Mouse (Mus musculus) CH12.LX (cell line): Measurements from ENCODE around the gene Slc26a8. TPM values are rescaled to one million over a fixed set of nuclear protein-coding genes. Genes with fewer than 3 reads are reported as not detected.

Source experiments
- DNase-seq: peaks from one replicate; pipeline ENCODE4 v3.0.0-alpha.2; 2013; ENCODE audit errors: extremely low read depth
- H3K27ac ChIP-seq: 2 replicates; pipeline ENCODE4 v1.5.1; 2012; ENCODE audit warnings: low read depth, mild to moderate bottlenecking, control low read depth, moderate library complexity; ENCODE audit not compliant: insufficient read depth
- H3K27me3 ChIP-seq: replicated peaks from 2 replicates; pipeline ENCODE3; 2012; ENCODE audit warnings: inconsistent platforms
- H3K36me3 ChIP-seq, 2 experiments: replicated peaks in 1 of 2; 2 replicates each; pipeline versions ENCODE3 to v1.6.1; 2012; ENCODE audit warnings: inconsistent platforms in 1 of 2, low read length in 1 of 2, mild to moderate bottlenecking in 1 of 2, mixed read lengths in 1 of 2, moderate library complexity in 1 of 2; ENCODE audit not compliant: control insufficient read depth in 1 of 2, insufficient read depth in 1 of 2
- H3K4me1 ChIP-seq, 2 experiments: 2 replicates each; pipeline ENCODE4 v1.6.1; 2012; ENCODE audit warnings: inconsistent platforms in 1 of 2, moderate library complexity in 1 of 2; ENCODE audit not compliant: insufficient read depth in 2 of 2, control insufficient read depth in 1 of 2
- H3K4me2 ChIP-seq: 2 replicates; pipeline ENCODE4 v1.6.1; 2012; ENCODE audit warnings: low read depth, mild to moderate bottlenecking, control low read depth; ENCODE audit not compliant: poor library complexity, insufficient read depth, severe bottlenecking
- H3K4me3 ChIP-seq, 3 experiments: fragments of 150-350 bp in 1 of 3; sonication (generic) in 1 of 3; replicated peaks in 1 of 3; 2 replicates each; pipeline versions ENCODE3 to v1.5.1; 2011 to 2012; ENCODE audit warnings: low read depth in 2 of 3, low read length in 2 of 3, mild to moderate bottlenecking in 2 of 3, moderate library complexity in 2 of 3, control low read depth in 1 of 3, improper control_type of control experiment in 1 of 3, inconsistent platforms in 1 of 3, mixed read lengths in 1 of 3; ENCODE audit not compliant: poor library complexity in 1 of 3
- H3K79me2 ChIP-seq: replicated peaks from 2 replicates; pipeline ENCODE4 v1.6.1; 2012; ENCODE audit warnings: mild to moderate bottlenecking, moderate library complexity; ENCODE audit not compliant: control insufficient read depth, poor library complexity, insufficient read depth, severe bottlenecking; ENCODE audit errors: extremely low read depth
- H3K9ac ChIP-seq: 2 replicates; pipeline ENCODE4 v1.6.1; 2012; ENCODE audit warnings: low read depth, mild to moderate bottlenecking, control low read depth, moderate library complexity; ENCODE audit not compliant: insufficient read depth
- H3K9me3 ChIP-seq: replicated peaks from 2 replicates; pipeline ENCODE3; 2012; ENCODE audit warnings: low read length, inconsistent platforms, mixed read lengths
- CHD2 ChIP-seq: IDR thresholded peaks from 2 replicates; pipeline ENCODE4 v1.6.1; 2011; ENCODE audit warnings: low read length, improper control_type of control experiment
- ETS1 ChIP-seq: conservative IDR thresholded peaks from 2 replicates; pipeline ENCODE4 v1.6.1; 2012; ENCODE audit warnings: low read depth, mild to moderate bottlenecking, inconsistent platforms, low read length, improper control_type of control experiment, moderate library complexity
- HCFC1 ChIP-seq: IDR thresholded peaks from 2 replicates; pipeline ENCODE4 v1.6.1; 2012; ENCODE audit warnings: low read depth, mild to moderate bottlenecking, inconsistent platforms, low read length, improper control_type of control experiment
- IRF4 ChIP-seq: IDR thresholded peaks from 2 replicates; pipeline ENCODE4 v1.6.1; 2014; ENCODE audit warnings: low read depth, mild to moderate bottlenecking, inconsistent platforms, low read length, improper control_type of control experiment
- JUN ChIP-seq: IDR thresholded peaks from 2 replicates; pipeline ENCODE4 v1.6.1; 2011; ENCODE audit warnings: low read depth, mild to moderate bottlenecking, low read length, improper control_type of control experiment, moderate library complexity; ENCODE audit not compliant: insufficient read depth
- MAFK ChIP-seq: IDR thresholded peaks from 2 replicates; pipeline ENCODE4 v1.6.1; 2011; ENCODE audit warnings: low read length, improper control_type of control experiment; ENCODE audit not compliant: insufficient replicate concordance
- MAZ ChIP-seq: IDR thresholded peaks from 2 replicates; pipeline ENCODE4 v1.6.1; 2012; ENCODE audit warnings: low read depth, mild to moderate bottlenecking, inconsistent platforms, low read length, improper control_type of control experiment, moderate library complexity
- POLR2A ChIP-seq: IDR thresholded peaks from 2 replicates; pipeline ENCODE4 v1.6.1; 2011; ENCODE audit warnings: low read depth, mild to moderate bottlenecking, improper control_type of control experiment, low read length
- SIN3A ChIP-seq: IDR thresholded peaks from 2 replicates; pipeline ENCODE4 v1.6.1; 2012; ENCODE audit warnings: low read length, improper control_type of control experiment, inconsistent platforms
- USF1 ChIP-seq: IDR thresholded peaks from 2 replicates; pipeline ENCODE4 v1.6.1; 2014; ENCODE audit warnings: low read depth, mild to moderate bottlenecking, inconsistent platforms, low read length, improper control_type of control experiment
- USF2 ChIP-seq: conservative IDR thresholded peaks from 2 replicates; pipeline ENCODE4 v1.6.1; 2011; ENCODE audit warnings: low read depth, low read length, improper control_type of control experiment
- ZKSCAN1 ChIP-seq: IDR thresholded peaks from 2 replicates; pipeline ENCODE4 v1.6.1; 2012; ENCODE audit warnings: low read depth, inconsistent platforms, low read length, improper control_type of control experiment, borderline replicate concordance
- ZMIZ1 ChIP-seq: IDR thresholded peaks from 2 replicates; pipeline ENCODE4 v1.6.1; 2012; ENCODE audit warnings: low read depth, mild to moderate bottlenecking, inconsistent platforms, low read length, improper control_type of control experiment
- dilution Hi-C: fragments of 300-500 bp; cut with MboI; formaldehyde crosslinking; loops from 2 replicates; pipeline ENCODE4 v1.14.3; 2020; ENCODE audit warnings: low sequenced_read_pairs; ENCODE audit not compliant: extremely low pct_unique_long_range_greater_than_20kb, extremely low pct_ligation_motif_present
- in situ Hi-C: fragments of 300-500 bp; cut with MboI; formaldehyde crosslinking; loops from 3 replicates; pipeline ENCODE4 v1.14.3; 2019; ENCODE audit warnings: low sequenced_read_pairs, low pct_ligation_motif_present, low pct_unique_long_range_greater_than_20kb, mixed read lengths
- polyA plus RNA-seq: library from polyadenylated mRNA; unstranded; fragments of >175 nt; gene quantifications from 2 replicates; pipeline ENCODE4 v1.2.1, GENCODE M21; 2012; ENCODE audit warnings: low read depth; ENCODE audit not compliant: insufficient read length
- total RNA-seq, 2 experiments: library from RNA; depleted of rRNA; stranded (reverse); fragments of 300-350 nt in 1 of 2; fragments of >200 nt in 1 of 2; gene quantifications; 2 replicates each; pipeline ENCODE4 v1.2.3; 2012 to 2014

Slc26a8 gene
- total and polyA plus RNA-seq, 3 experiments, result 0.44 TPM; not detected in 2

- H3K4me1 ChIP-seq, result peaks cover 14 to 61% of the 10 kb centered on the region in 2 experiments
These were observed 4.0 kb upstream of the Slc26a8 start for GRCm38 (mm10) chr17:28694078-28694477.

DNA sequence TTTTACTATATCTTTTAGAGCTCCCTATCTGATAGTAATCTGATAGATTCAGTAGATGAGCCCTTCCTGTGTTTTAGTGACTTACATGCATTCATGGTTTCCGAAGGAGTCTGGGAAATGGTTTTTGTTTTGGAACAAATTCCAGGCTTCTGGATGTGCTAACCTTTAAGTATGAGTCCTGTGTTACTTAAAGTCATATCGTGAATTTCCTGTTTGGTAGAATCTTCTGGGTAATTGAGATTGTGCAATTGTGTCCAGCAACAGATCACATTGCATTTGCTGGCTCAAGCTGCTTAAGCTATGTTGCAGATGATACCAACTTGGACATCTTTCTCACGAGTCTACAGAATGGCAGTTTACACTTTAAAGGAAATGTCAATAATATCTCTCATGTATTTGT lies 3.1 kb upstream of the Slc26a8 start:
- DNase-seq, result no peak
- H3K27me3 ChIP-seq, result no peaks in the 10 kb centered on the region
- H3K9ac ChIP-seq, result peak overlapping the region; percentile 90; the same call in 1 of the 2 replicates
- dilution Hi-C loops, result no loop called here
- no peak overlapping the region for H3K4me2 ChIP-seq
- in situ Hi-C loops, result loop anchor here (10.0 kb wide), 1 partner anchor 202 kb away; no protein-coding TSS in a partner anchor
- H3K36me3 ChIP-seq, result peaks cover 0 to 27% of the 10 kb centered on the region in 2 experiments
- no peaks in the 10 kb centered on the region for H3K9me3 ChIP-seq
- no peak overlapping the region for H3K27ac ChIP-seq
- H3K4me1 ChIP-seq, result peaks cover 10 to 51% of the 10 kb centered on the region in 2 experiments
- peaks cover 28% of the 10 kb centered on the region; the same call in 1 of the 2 replicates for H3K79me2 ChIP-seq
- H3K4me3 ChIP-seq, result no peak overlapping the region
- TF ChIP-seq ZKSCAN1, result no peak
- TF ChIP-seq MAZ, result no peak
- TF ChIP-seq ETS1, result no peak

More at GRCm38 (mm10) chr17:28694078-28694477, 4.0 kb upstream of the Slc26a8 start:
- no peak for DNase-seq
- H3K27me3 ChIP-seq, result no peaks in the 10 kb centered on the region
- no peak for TF ChIP-seq IRF4
- no peak for TF ChIP-seq HCFC1
- TF ChIP-seq MAFK, result no peak
- TF ChIP-seq ZMIZ1, result no peak
- TF ChIP-seq SIN3A, result no peak
- TF ChIP-seq USF1, result no peak
- no peak for TF ChIP-seq JUN
- TF ChIP-seq POLR2A, result no peak
- no peak for TF ChIP-seq CHD2
- no peak overlapping the region for H3K27ac ChIP-seq
- peaks cover 36% of the 10 kb centered on the region for H3K79me2 ChIP-seq
- no peaks in the 10 kb centered on the region for H3K9me3 ChIP-seq
- dilution Hi-C loops, result no loop called here
- H3K9ac ChIP-seq, result no peak overlapping the region
- no peak overlapping the region for H3K4me2 ChIP-seq
- H3K4me3 ChIP-seq, result no peak overlapping the region
- in situ Hi-C loops, result loop anchor here (10.0 kb wide), 1 partner anchor 201 kb away; no protein-coding TSS in a partner anchor
- peaks cover 0 to 29% of the 10 kb centered on the region in 2 experiments for H3K36me3 ChIP-seq

GRCm38 (mm10) chr17:28692341-28692710 lies 2.3 kb upstream of the Slc26a8 start:
- dilution Hi-C loops (no loop called here), in situ Hi-C loops (loop anchor here (10.0 kb wide), 1 partner anchor 202 kb away; no protein-coding TSS in a partner anchor)
- H3K27ac ChIP-seq, result no peak overlapping the region
- H3K27me3 ChIP-seq, result no peaks in the 10 kb centered on the region
- peak overlapping the region; percentile 86 to 100 (median 99) for H3K4me3 ChIP-seq
- peaks cover 3 to 43% of the 10 kb centered on the region in 2 experiments for H3K4me1 ChIP-seq
- TF ChIP-seq SIN3A (0 out of 2 replicates have a peak, but pooled peaks have one; percentile 23), USF2 (no peak)
- peak; percentile 70 for DNase-seq
- H3K9me3 ChIP-seq, result no peaks in the 10 kb centered on the region
- peak overlapping the region; percentile 90 for H3K9ac ChIP-seq
- peaks cover 28% of the 10 kb centered on the region; the same call in 1 of the 2 replicates for H3K79me2 ChIP-seq
- H3K36me3 ChIP-seq, result peaks cover 0 to 27% of the 10 kb centered on the region in 2 experiments
- H3K4me2 ChIP-seq, result peak overlapping the region; percentile 70; the same call in 1 of the 2 replicates
